Mouse (Mus musculus): ENCODE measurements around the gene Rftn1. TPM values are rescaled to one million over a fixed set of nuclear protein-coding genes. Genes with fewer than 3 reads are reported as not detected.
A peak's percentile ranks its signal among the peaks of the same experiment; 100 is the strongest.

Rftn1 gene
- total and polyA plus RNA-seq, 2 experiments from 2014 or later: 36.5 to 54.8 TPM

DNA sequence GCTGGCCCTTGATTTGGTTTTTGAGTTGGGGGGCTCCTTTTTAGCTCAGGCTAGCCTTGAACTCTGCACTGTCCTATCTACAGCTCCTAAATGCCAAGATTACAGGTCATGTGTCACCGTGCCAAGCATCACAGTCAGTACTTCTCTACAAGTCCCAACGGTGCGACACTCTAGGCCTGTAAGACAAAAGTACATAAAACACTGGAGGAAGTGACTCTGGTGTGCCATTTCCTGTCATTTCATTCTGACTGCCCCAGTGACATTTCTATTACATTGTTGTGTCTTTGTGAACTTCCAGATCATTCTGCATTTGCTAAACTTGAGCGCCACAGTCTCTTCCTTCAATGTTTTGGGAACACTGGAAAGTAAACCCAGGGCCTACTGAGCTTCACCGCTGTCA is 4.9 kb downstream of the Rftn1 start:
- no peaks in the 10 kb centered on the region for H3K27me3 ChIP-seq (ENCODE audit: control insufficient read depth, insufficient read depth, low read length)
- peaks cover 23% of the 10 kb centered on the region for H3K4me1 ChIP-seq (ENCODE audit: control insufficient read depth, insufficient read depth)
- H3K9ac ChIP-seq (replicated peaks; ENCODE audit: low read depth, low read length): no peak overlapping the region
- no peaks in the 10 kb centered on the region for H3K36me3 ChIP-seq (replicated peaks; ENCODE audit: control insufficient read depth, insufficient read depth, low read length)
- H3K9me3 ChIP-seq (replicated peaks; ENCODE audit: control insufficient read depth, low read length): no peaks in the 10 kb centered on the region
- no peak overlapping the region for H3K4me3 ChIP-seq (ENCODE audit: low read depth, low read length)
- TF ChIP-seq CTCF (IDR thresholded peaks at IDR 0.05; ENCODE audit: low read depth): no peak
- TF ChIP-seq EP300 (IDR thresholded peaks at IDR 0.05; ENCODE audit: low read depth): no peak
- no peak for ATAC-seq (ENCODE audit: insufficient read depth, low read depth)
- DNase-seq (ENCODE audit: low spot score): no peak
- H3K4me2 ChIP-seq (ENCODE audit: low read depth, low read length): no peak overlapping the region
- peak overlapping the region; percentile 22; the same call in 1 of the 2 replicates for H3K27ac ChIP-seq (ENCODE audit: low read depth)
- 69% methylated on average over 5 of the region's 5 CpGs for WGBS

DNA sequence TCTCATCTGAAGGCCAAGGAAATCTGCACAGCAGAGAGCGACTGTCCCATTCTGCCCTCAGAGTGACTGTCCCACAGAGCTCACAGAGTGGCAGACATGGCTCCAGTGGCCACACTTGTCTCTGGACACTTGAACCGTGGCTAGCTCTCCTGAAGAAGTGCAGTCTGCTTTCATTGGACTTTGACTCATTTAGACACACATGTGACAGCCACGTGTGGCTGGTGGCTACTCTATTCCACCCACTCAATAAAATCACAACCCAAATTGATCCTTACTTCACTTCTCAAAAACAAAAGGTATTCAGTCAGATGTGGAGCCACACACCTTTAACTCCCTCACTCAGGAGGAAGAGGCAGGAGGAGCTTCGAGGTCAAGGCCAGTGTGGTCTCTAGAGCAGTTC is 5.4 kb downstream of the Rftn1 start:
- H3K9ac ChIP-seq (replicated peaks; ENCODE audit: low read depth, low read length): no peak overlapping the region
- no peaks in the 10 kb centered on the region for H3K27me3 ChIP-seq (ENCODE audit: control insufficient read depth, insufficient read depth, low read length)
- H3K27ac ChIP-seq (ENCODE audit: low read depth): no peak overlapping the region
- WGBS: 60% methylated on average over 4 of the region's 4 CpGs
- H3K4me1 ChIP-seq (ENCODE audit: control insufficient read depth, insufficient read depth): peaks cover 23% of the 10 kb centered on the region
- H3K9me3 ChIP-seq (replicated peaks; ENCODE audit: control insufficient read depth, low read length): no peaks in the 10 kb centered on the region
- TF ChIP-seq CTCF (IDR thresholded peaks at IDR 0.05; ENCODE audit: low read depth): no peak
- TF ChIP-seq EP300 (IDR thresholded peaks at IDR 0.05; ENCODE audit: low read depth): no peak
- no peak overlapping the region for H3K4me3 ChIP-seq (ENCODE audit: low read depth, low read length)
- H3K4me2 ChIP-seq (ENCODE audit: low read depth, low read length): no peak overlapping the region
- H3K36me3 ChIP-seq (replicated peaks; ENCODE audit: control insufficient read depth, insufficient read depth, low read length): no peaks in the 10 kb centered on the region
- no peak for DNase-seq (ENCODE audit: low spot score)
- ATAC-seq (ENCODE audit: insufficient read depth, low read depth): no peak

DNA sequence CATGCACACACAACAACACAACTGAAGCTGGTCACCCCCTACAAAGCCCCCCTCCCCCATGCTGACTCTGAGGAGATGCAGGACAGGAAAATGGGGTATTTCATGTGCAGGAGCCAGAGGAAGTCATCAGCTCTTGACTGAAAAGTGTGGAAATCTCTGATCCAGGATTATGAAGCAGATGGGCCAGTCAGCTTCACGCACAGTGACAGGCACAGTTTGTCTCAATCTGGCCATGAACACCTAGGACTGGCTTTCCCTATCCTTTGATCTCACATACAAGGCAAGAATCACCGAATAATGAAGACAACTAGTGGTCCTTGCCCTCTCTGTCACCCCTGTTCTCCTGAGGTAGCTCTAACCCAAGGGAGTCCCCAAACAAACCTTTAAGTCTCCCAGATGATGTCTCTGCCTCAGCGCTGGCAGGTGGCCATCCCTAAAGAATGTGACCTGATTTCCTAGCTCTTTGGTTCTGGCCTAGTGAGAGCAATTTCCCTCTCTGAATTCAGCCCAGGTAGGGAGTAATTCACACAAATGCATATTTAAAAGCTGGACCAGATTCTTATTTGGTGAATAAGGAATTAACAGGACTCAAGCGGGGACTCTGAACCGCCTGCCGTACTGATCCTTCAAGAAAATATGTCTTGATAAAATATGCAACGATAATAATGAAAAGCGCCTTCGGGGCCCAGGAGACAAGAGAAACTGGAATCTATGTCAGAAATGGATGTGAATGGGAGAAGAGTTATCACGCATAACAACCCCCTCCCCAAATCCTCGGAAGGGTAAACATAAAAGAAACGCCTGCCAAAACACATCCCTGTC is 6.0 kb downstream of the Rftn1 start:
- 84% methylated on average over 12 of the region's 12 CpGs for WGBS
- ATAC-seq (ENCODE audit: insufficient read depth, low read depth) (no peak), DNase-seq (ENCODE audit: low spot score) (no peak)
- Histone ChIP-seq H3K36me3 (replicated peaks; ENCODE audit: control insufficient read depth, insufficient read depth, low read length) (no peaks in the 10 kb centered on the region), H3K4me3 (ENCODE audit: low read depth, low read length) (no peak overlapping the region), H3K27ac (ENCODE audit: low read depth) (no peak overlapping the region), H3K4me2 (ENCODE audit: low read depth, low read length) (no peak overlapping the region), H3K4me1 (ENCODE audit: control insufficient read depth, insufficient read depth) (peaks cover 23% of the 10 kb centered on the region), H3K9ac (replicated peaks; ENCODE audit: low read depth, low read length) (no peak overlapping the region), H3K27me3 (ENCODE audit: control insufficient read depth, insufficient read depth, low read length) (no peaks in the 10 kb centered on the region), H3K9me3 (replicated peaks; ENCODE audit: control insufficient read depth, low read length) (no peaks in the 10 kb centered on the region)
- no peak for TF ChIP-seq CTCF (IDR thresholded peaks at IDR 0.05; ENCODE audit: low read depth)
- no peak for TF ChIP-seq EP300 (IDR thresholded peaks at IDR 0.05; ENCODE audit: low read depth)

DNA sequence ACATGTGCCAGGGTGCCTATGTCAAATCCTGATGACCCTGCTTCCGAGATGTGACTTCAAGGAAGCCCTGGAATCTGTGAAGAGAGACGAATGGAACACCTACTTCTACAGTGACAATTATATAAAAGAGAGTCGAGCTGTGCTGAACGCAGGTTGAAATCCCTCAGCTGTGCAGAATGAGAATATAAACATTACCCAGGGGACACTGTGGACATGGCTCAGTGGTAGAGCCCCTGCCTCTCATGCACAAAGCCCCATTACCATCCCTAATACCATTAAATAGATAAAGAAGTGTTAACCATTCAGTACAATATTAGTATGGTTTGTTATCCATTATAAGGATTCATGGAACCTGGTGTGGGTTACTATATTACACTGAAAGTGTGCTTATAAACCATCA is 7.2 kb downstream of the Rftn1 start:
- Histone ChIP-seq H3K4me3 (ENCODE audit: low read depth, low read length) (no peak overlapping the region), H3K9ac (replicated peaks; ENCODE audit: low read depth, low read length) (no peak overlapping the region), H3K27me3 (ENCODE audit: control insufficient read depth, insufficient read depth, low read length) (no peaks in the 10 kb centered on the region), H3K4me1 (ENCODE audit: control insufficient read depth, insufficient read depth) (peaks cover 17% of the 10 kb centered on the region), H3K36me3 (replicated peaks; ENCODE audit: control insufficient read depth, insufficient read depth, low read length) (no peaks in the 10 kb centered on the region), H3K9me3 (replicated peaks; ENCODE audit: control insufficient read depth, low read length) (no peaks in the 10 kb centered on the region), H3K4me2 (ENCODE audit: low read depth, low read length) (no peak overlapping the region), H3K27ac (ENCODE audit: low read depth) (no peak overlapping the region)
- DNase-seq (ENCODE audit: low spot score): no peak
- ATAC-seq (ENCODE audit: insufficient read depth, low read depth): no peak
- TF ChIP-seq CTCF (IDR thresholded peaks at IDR 0.05; ENCODE audit: low read depth) (no peak), EP300 (IDR thresholded peaks at IDR 0.05; ENCODE audit: low read depth) (no peak)
- 81% methylated on average over 4 of the region's 4 CpGs for WGBS

DNA sequence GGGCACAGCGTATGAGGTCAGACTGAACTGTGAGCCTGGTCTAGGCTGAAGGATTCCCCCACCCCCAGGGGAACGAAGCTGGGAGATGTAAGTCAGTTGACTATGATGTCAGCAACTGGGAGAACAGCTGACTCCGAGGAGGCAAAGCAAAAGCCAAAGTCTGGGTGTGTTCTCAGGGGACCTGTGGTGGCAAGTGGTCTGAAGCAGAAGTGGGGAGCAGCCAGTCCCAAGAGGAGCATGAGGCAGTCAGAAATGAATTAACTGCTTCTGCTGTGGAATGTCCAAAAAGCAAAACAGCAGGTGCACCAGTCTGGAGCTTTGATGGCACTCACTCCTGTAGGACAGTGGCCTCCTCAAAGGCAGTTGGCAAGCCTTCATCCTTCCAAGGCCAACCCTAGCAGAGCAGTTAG is 7.9 kb downstream of the Rftn1 start:
- DNase-seq (ENCODE audit: low spot score) (no peak), ATAC-seq (ENCODE audit: insufficient read depth, low read depth) (peak; percentile 49)
- peaks cover 17% of the 10 kb centered on the region for H3K4me1 ChIP-seq (ENCODE audit: control insufficient read depth, insufficient read depth)
- H3K9ac ChIP-seq (replicated peaks; ENCODE audit: low read depth, low read length): no peak overlapping the region
- no peak overlapping the region for H3K27ac ChIP-seq (ENCODE audit: low read depth)
- 39% methylated on average over 3 of the region's 3 CpGs for WGBS
- peaks cover 5% of the 10 kb centered on the region for H3K36me3 ChIP-seq (replicated peaks; ENCODE audit: control insufficient read depth, insufficient read depth, low read length)
- no peaks in the 10 kb centered on the region for H3K9me3 ChIP-seq (replicated peaks; ENCODE audit: control insufficient read depth, low read length)
- H3K4me3 ChIP-seq (ENCODE audit: low read depth, low read length): no peak overlapping the region
- no peak for TF ChIP-seq CTCF (IDR thresholded peaks at IDR 0.05; ENCODE audit: low read depth)
- TF ChIP-seq EP300 (IDR thresholded peaks at IDR 0.05; ENCODE audit: low read depth): no peak
- H3K27me3 ChIP-seq (ENCODE audit: control insufficient read depth, insufficient read depth, low read length): no peaks in the 10 kb centered on the region
- no peak overlapping the region for H3K4me2 ChIP-seq (ENCODE audit: low read depth, low read length)

Measured in heart, postnatal 0 days (tissue).